Mouse (Mus musculus): ENCODE measurements at regions not wholly inside any gene's neighbourhood (a gene's known extent, or its start where the extent isn't known, plus 50 kb on each side); places are given as distances from the start of the nearest gene placed in this dataset.

GRCm38 (mm10) chr15:67989428-67990272, 1488.9 kb upstream of the Lrrc6 start:
- no peak for TF ChIP-seq CTCF (conservative IDR thresholded peaks at IDR 0.05 in 1 of 2, IDR thresholded peaks at IDR 0.05 in 1 of 2; ENCODE audit: low read depth in 2 of 2, low read length in 2 of 2)
- no peak for TF ChIP-seq POLR2A (IDR thresholded peaks at IDR 0.05; ENCODE audit: low read depth, low read length)
- TF ChIP-seq BHLHE40 (IDR thresholded peaks at IDR 0.05; ENCODE audit: low read depth, low read length), result no peak
- no peak for TF ChIP-seq JUND (conservative IDR thresholded peaks at IDR 0.05; ENCODE audit: low read depth, low read length)

Data from CH12.LX (cell line).